Mouse (Mus musculus) G1E (cell line): ENCODE results near the gene Dhx58. TPM values are rescaled to one million over a fixed set of nuclear protein-coding genes. Genes with fewer than 3 reads are reported as not detected.

Experiments used
- ATAC-seq: 2 replicates; pipeline ENCODE4 v1.8.0; 2016; ENCODE audit warnings: mild to moderate bottlenecking; ENCODE audit not compliant: insufficient number of reproducible peaks, poor library complexity, low FRiP score, severe bottlenecking; ENCODE audit errors: extremely low read depth
- DNase-seq: peaks from one replicate; pipeline ENCODE4 v3.0.0; 2012; ENCODE audit warnings: low spot score
- H3K27me3 ChIP-seq: 2 replicates; pipeline ENCODE4 v1.6.1; 2012; ENCODE audit warnings: mild to moderate bottlenecking, low read length, inconsistent platforms; ENCODE audit not compliant: insufficient read depth
- H3K36me3 ChIP-seq: replicated peaks from 2 replicates; pipeline ENCODE3; 2012; ENCODE audit warnings: mild to moderate bottlenecking, inconsistent platforms
- H3K4me1 ChIP-seq: 2 replicates; pipeline ENCODE4 v1.6.1; 2012; ENCODE audit warnings: low read depth, low read length, inconsistent platforms, mixed read lengths; ENCODE audit not compliant: insufficient read depth
- H3K4me3 ChIP-seq: 2 replicates; pipeline ENCODE4 v1.5.1; 2012; ENCODE audit warnings: low read depth, mild to moderate bottlenecking, inconsistent platforms, low read length, moderate library complexity, mixed read lengths
- H3K9me3 ChIP-seq: replicated peaks from 2 replicates; pipeline ENCODE4 v1.6.1; 2012; ENCODE audit warnings: inconsistent platforms
- CTCF ChIP-seq: IDR thresholded peaks from 2 replicates; pipeline ENCODE4 v1.5.1; 2012; ENCODE audit warnings: low read depth, low read length, inconsistent platforms, mixed read lengths
- GATA1 ChIP-seq: IDR thresholded peaks from 2 replicates; pipeline ENCODE4 v1.6.1; 2012; ENCODE audit warnings: borderline replicate concordance, low read length, inconsistent platforms, mixed read lengths
- GATA2 ChIP-seq: IDR thresholded peaks from 2 replicates; pipeline ENCODE4 v1.6.1; 2012; ENCODE audit warnings: low read depth, low read length, inconsistent platforms, borderline replicate concordance
- POLR2AphosphoS5 ChIP-seq: IDR thresholded peaks from 2 replicates; pipeline ENCODE4 v1.6.1; 2012; ENCODE audit warnings: low read depth, low read length, inconsistent platforms; ENCODE audit not compliant: insufficient replicate concordance
- TAL1 ChIP-seq: conservative IDR thresholded peaks from 2 replicates; pipeline ENCODE4 v1.6.1; 2012; ENCODE audit warnings: low read depth, low read length, inconsistent platforms, mixed read lengths
- polyA plus RNA-seq: library from polyadenylated mRNA; stranded (reverse); fragments of >175 nt; gene quantifications from 2 replicates; pipeline ENCODE4 v1.2.3, GENCODE M21; 2012
- total RNA-seq, 2 experiments: library from RNA; stranded (forward) in 1 of 2; stranded (reverse) in 1 of 2; fragments of 200-1000 nt in 1 of 2; fragments of >200 nt in 1 of 2; fragmentation: Nextera tagmentation in 1 of 2; gene quantifications; 2 replicates each; pipeline ENCODE4 v1.2.3; 2014 to 2017

Dhx58 gene
- total and polyA plus RNA-seq, 3 experiments: 2.0 to 4.2 (median 2.6) TPM

DNA sequence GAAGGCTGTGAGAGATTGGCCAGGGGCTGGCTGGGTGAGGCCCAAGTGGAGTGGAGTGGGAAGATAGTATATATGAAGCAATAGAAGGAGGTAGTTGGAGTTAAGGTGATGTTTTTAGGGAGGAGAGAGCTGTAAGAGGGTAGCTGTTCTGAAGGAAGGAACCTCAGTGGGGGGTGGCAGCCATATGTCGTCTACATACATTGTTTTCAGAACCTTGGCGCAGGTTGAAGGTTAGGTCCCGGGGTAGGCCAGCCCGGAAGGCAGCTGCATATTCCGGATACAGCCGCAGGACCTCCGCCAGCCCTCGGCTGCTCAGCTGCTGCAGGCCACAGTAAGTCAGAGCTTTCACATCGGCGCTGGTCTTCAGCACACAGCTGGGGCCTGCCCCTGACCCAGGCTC is 42.5 kb upstream of the Dhx58 start:
- Histone ChIP-seq H3K36me3 (peaks cover 3% of the 10 kb centered on the region), H3K4me3 (no peak overlapping the region), H3K4me1 (peaks cover 26% of the 10 kb centered on the region), H3K9me3 (no peaks in the 10 kb centered on the region), H3K27me3 (peaks cover 36% of the 10 kb centered on the region)
- no peak for TF ChIP-seq POLR2AphosphoS5
- TF ChIP-seq TAL1: no peak
- no peak for TF ChIP-seq GATA1
- TF ChIP-seq CTCF: no peak
- no peak for TF ChIP-seq GATA2
- ATAC-seq (no peak), DNase-seq (no peak)

- Histone ChIP-seq H3K27me3 (peaks cover 30% of the 10 kb centered on the region), H3K4me3 (no peak overlapping the region), H3K4me1 (peaks cover 23% of the 10 kb centered on the region), H3K9me3 (no peaks in the 10 kb centered on the region), H3K36me3 (peaks cover 5% of the 10 kb centered on the region)
- no peak for TF ChIP-seq TAL1
- peak; percentile 63 for TF ChIP-seq CTCF
- TF ChIP-seq GATA1: no peak
- TF ChIP-seq POLR2AphosphoS5: no peak
- TF ChIP-seq GATA2: no peak
- ATAC-seq (no peak), DNase-seq (no peak)
These were observed 41.0 kb upstream of the Dhx58 start for GRCm38 (mm10) chr11:100745085-100745484.

- no peak for DNase-seq
These were observed 37.3 kb upstream of the Dhx58 start for GRCm38 (mm10) chr11:100741348-100741747.

DNA sequence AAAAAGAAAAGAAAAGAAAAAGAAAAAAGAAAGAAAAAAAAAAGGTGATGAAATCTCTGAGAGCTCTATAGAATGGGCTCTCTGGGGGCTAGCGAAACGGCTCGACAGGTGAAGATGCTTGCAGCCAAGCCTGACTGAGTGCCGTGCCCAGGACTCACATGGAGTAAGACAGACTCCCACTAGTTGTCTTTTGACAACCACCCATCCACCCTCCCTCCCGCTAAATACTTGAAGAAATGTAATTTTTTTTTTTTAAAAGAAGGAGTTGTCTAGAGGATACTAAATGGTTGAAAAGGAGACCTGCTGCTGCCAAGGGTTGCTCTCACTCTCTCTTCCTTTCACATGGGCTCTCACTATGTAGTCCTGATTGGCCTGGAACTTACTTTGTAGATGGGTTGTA is 34.7 kb upstream of the Dhx58 start:
- no peaks in the 10 kb centered on the region for H3K9me3 ChIP-seq
- peaks cover 24% of the 10 kb centered on the region for H3K36me3 ChIP-seq
- TF ChIP-seq GATA1 (no peak), TAL1 (no peak), CTCF (no peak), GATA2 (no peak), POLR2AphosphoS5 (no peak)
- H3K4me1 ChIP-seq: peaks cover 42% of the 10 kb centered on the region
- H3K4me3 ChIP-seq: peak overlapping the region; percentile 97; the same call in 1 of the 2 replicates
- DNase-seq: no peak
- ATAC-seq: no peak
- no peaks in the 10 kb centered on the region for H3K27me3 ChIP-seq

More at GRCm38 (mm10) chr11:100741348-100741747, 37.3 kb upstream of the Dhx58 start:
- Histone ChIP-seq H3K4me1 (peaks cover 24% of the 10 kb centered on the region), H3K4me3 (no peak overlapping the region), H3K27me3 (peaks cover 9% of the 10 kb centered on the region; the same call in 1 of the 2 replicates), H3K9me3 (no peaks in the 10 kb centered on the region), H3K36me3 (peaks cover 2% of the 10 kb centered on the region)
- TF ChIP-seq POLR2AphosphoS5 (no peak), TAL1 (no peak), GATA1 (no peak), GATA2 (no peak), CTCF (no peak)
- no peak for ATAC-seq

DNA sequence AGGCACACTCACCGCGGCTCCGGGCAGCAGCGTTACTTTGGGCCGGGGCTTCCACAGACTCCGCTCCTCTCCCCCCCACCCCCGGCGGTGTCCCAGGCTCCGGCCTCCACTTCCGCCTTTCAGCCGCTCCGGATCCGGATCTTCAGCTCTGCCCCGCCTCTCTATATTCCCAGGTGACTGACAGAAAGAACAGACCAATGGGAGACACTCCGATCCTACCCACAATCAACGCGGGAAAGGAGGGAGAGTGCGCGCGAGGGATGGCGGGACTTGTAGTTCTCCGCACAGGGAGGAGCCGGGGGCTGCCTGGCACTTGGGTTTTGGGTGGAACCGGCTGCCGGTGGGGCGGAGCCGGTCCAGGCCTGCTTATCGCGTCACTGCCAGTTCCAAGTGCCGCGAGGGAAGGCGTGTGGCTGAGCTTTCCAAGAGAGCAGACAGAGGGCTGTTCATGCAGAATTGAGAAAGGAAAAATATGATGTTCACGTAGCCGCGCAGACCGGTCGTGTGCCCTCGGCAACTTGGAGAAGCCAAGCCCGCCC is 34.1 kb upstream of the Dhx58 start, which contains the start of gene Rab5c:
TSS of gene Rab5c (minus strand) at position 150 of the 539 bp plus-strand sequence.
- ATAC-seq: peak; percentile 91
- Histone ChIP-seq H3K4me3 (peak within 1 kb of the TSS; percentile 97), H3K27me3 (no peaks in the 10 kb centered on the region), H3K4me1 (peaks cover 47% of the 10 kb centered on the region), H3K36me3 (peaks cover 31% of the 10 kb centered on the region), H3K9me3 (no peaks in the 10 kb centered on the region)
- no peak for TF ChIP-seq CTCF
- TF ChIP-seq POLR2AphosphoS5: no peak
- TF ChIP-seq GATA1: no peak
- TF ChIP-seq TAL1: no peak
- no peak for TF ChIP-seq GATA2
- DNase-seq: peak; percentile 99

GRCm38 (mm10) chr11:100737105-100737733 is 33.1 kb upstream of the Dhx58 start:
- peak overlapping the region; percentile 97 for H3K4me3 ChIP-seq
- TF ChIP-seq TAL1 (peak; percentile 28; the same call in 1 of the 2 replicates), CTCF (no peak), GATA2 (no peak), GATA1 (no peak)
- no peaks in the 10 kb centered on the region for H3K27me3 ChIP-seq
- H3K9me3 ChIP-seq: no peaks in the 10 kb centered on the region
- ATAC-seq (peak; percentile 54), DNase-seq (peak; percentile 83)
- H3K4me1 ChIP-seq: peaks cover 56% of the 10 kb centered on the region
- peaks cover 40% of the 10 kb centered on the region for H3K36me3 ChIP-seq
